In the genomic region with DNA sequence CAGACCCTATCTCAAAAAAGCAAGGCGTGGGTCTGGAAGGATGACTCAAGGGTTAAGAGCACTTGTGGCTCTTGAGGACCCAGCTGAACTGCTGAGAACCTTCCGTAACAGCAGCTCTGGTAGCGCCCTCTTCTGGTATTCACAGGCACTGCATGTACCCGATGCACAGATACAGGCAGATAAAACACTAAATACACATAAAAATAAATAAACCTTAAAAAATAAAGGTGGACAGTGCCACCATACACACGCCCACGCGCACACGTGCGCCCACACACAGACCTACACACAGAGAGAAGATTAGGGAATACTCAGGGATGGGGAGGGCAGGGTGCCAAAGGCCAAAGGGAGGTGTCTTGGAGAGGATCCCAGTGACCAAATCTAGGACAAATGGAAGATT, we compare ENCODE assay signal across 9 mouse cellular contexts. TPM values are rescaled to one million over a fixed set of nuclear protein-coding genes. Genes with fewer than 3 reads are reported as not detected.
DNase-seq lines count a peak whose midpoint lies in the region; ATAC-seq lines count a peak whose summit lies in the region.
"Had no signal": no experiment of that assay in that cellular context is flagged by ENCODE, and none has a peak within 500 bp of the region (broad histone marks: within the 10 kb centered on the region; RNA-seq: fewer than 3 reads in every experiment).

No protein-coding gene starts in this region.

- no peaks in the 10 kb centered on the region for H3K36me3 ChIP-seq in midbrain, embryonic 10.5 days
- H3K36me3 ChIP-seq in midbrain, embryonic 16.5 days (ENCODE audit: control insufficient read depth, insufficient read depth, low read length): no peaks in the 10 kb centered on the region

- H3K9me3 ChIP-seq in midbrain, embryonic 10.5 days (replicated peaks): no peaks in the 10 kb centered on the region
- H3K9me3 ChIP-seq in midbrain, embryonic 16.5 days (replicated peaks; ENCODE audit: control insufficient read depth, low read length, poor library complexity, severe bottlenecking): no peaks in the 10 kb centered on the region

- no peak overlapping the region for H3K27ac ChIP-seq in midbrain, embryonic 10.5 days (replicated peaks)
- H3K27ac ChIP-seq in midbrain, embryonic 16.5 days (ENCODE audit: low read length): no peak overlapping the region

- no peak overlapping the region for H3K4me3 ChIP-seq in midbrain, embryonic 10.5 days
- H3K4me3 ChIP-seq in midbrain, embryonic 16.5 days (ENCODE audit: low read depth, low read length): no peak overlapping the region

- 6% methylated on average over 9 of the region's 9 CpGs for WGBS in midbrain, embryonic 10.5 days
- 5% methylated on average over 9 of the region's 9 CpGs for WGBS in midbrain, embryonic 16.5 days

- DNase-seq in CD4-positive, CD25-positive, alpha-beta regulatory T cell, adult 2 months (ENCODE audit: low read depth, low spot score): peak; percentile 85
- DNase-seq in midbrain, embryonic 10.5 days (ENCODE audit: low spot score): peak; percentile 63
- DNase-seq in embryo, embryonic 10 days (ENCODE audit: low spot score): peak; percentile 77
- DNase-seq in kidney, postnatal 10 days: peak; percentile 78
- peak; percentile 45 to 68 for DNase-seq in lung, postnatal 4 days
- peak; percentile 54 for DNase-seq in spleen, postnatal 36 days (ENCODE audit: low spot score in 2 of 2)

- H3K27me3 ChIP-seq in midbrain, embryonic 10.5 days (ENCODE audit: low read depth, poor library complexity, severe bottlenecking): peaks cover 47% of the 10 kb centered on the region
- H3K27me3 ChIP-seq in midbrain, embryonic 16.5 days (ENCODE audit: control insufficient read depth, insufficient read depth, low read depth, low read length): peaks cover 22% of the 10 kb centered on the region

- no peak overlapping the region for H3K9ac ChIP-seq in midbrain, embryonic 16.5 days (ENCODE audit: low read depth, low read length)

- peaks cover 15% of the 10 kb centered on the region for H3K4me1 ChIP-seq in midbrain, embryonic 10.5 days
- peaks cover 10% of the 10 kb centered on the region; the same call in 1 of the 2 replicates for H3K4me1 ChIP-seq in midbrain, embryonic 16.5 days (ENCODE audit: control insufficient read depth, insufficient read depth, low read length)

- no peak overlapping the region for H3K4me2 ChIP-seq in midbrain, embryonic 16.5 days (ENCODE audit: low read length)

- ATAC-seq in CD4-positive, CD25-positive, alpha-beta regulatory T cell, adult 4 months: no peak
- ATAC-seq in midbrain, embryonic 16.5 days: no peak

RNA-seq across cellular contexts. Expression of a gene that starts 6.1 kb away (rescaled TPM):
- polyA plus RNA-seq in CD4-positive, CD25-positive, alpha-beta regulatory T cell, adult 4 months (2017; shearing (Covaris generic)): not detected
- 0.32 and 0.36 TPM in 2 replicates for polyA plus RNA-seq in midbrain, embryonic 10.5 days (2016; fragmentation: Nextera tagmentation; extraction: Ambion mirVana)
- polyA plus RNA-seq in midbrain, embryonic 16.5 days (2015; fragmentation: Nextera tagmentation; extraction: Ambion mirVana): 0.36 and 0.45 TPM in 2 replicates

RNA-seq across cellular contexts. Expression of a gene that starts 31.9 kb away (rescaled TPM):
- under 1 TPM in 1 of 2 experiments, not detected in 1; 0.90 TPM for polyA plus RNA-seq in CD4-positive, CD25-positive, alpha-beta regulatory T cell, adult 4 months (2017; shearing (Covaris generic))
- polyA plus RNA-seq in midbrain, embryonic 10.5 days (2016; fragmentation: Nextera tagmentation; extraction: Ambion mirVana): 0.05 TPM in 1 of 2 replicates, not detected in the other
- polyA plus RNA-seq in midbrain, embryonic 16.5 days (2015; fragmentation: Nextera tagmentation; extraction: Ambion mirVana): not detected in 2 replicates
- polyA plus RNA-seq: neural tube, embryonic 14.5 days had no signal

RNA-seq across cellular contexts. Expression of a gene that starts 34.0 kb away (rescaled TPM):
- polyA plus RNA-seq in CD4-positive, CD25-positive, alpha-beta regulatory T cell, adult 4 months (2017; shearing (Covaris generic)): not detected
- polyA plus RNA-seq in midbrain, embryonic 10.5 days (2016; fragmentation: Nextera tagmentation; extraction: Ambion mirVana): not detected in 2 replicates
- not detected in 2 replicates for polyA plus RNA-seq in midbrain, embryonic 16.5 days (2015; fragmentation: Nextera tagmentation; extraction: Ambion mirVana)
- polyA plus RNA-seq: neural tube, embryonic 14.5 days had no signal

RNA-seq across cellular contexts. Expression of a gene that starts 55.0 kb away (rescaled TPM):
- under 1 TPM in 1 of 2 experiments, not detected in 1; 0.31 TPM for polyA plus RNA-seq in CD4-positive, CD25-positive, alpha-beta regulatory T cell, adult 4 months (2017; shearing (Covaris generic))
- polyA plus RNA-seq in midbrain, embryonic 10.5 days (2016; fragmentation: Nextera tagmentation; extraction: Ambion mirVana): 1.4 and 2.1 TPM in 2 replicates
- 18.2 and 20.9 TPM in 2 replicates for polyA plus RNA-seq in midbrain, embryonic 16.5 days (2015; fragmentation: Nextera tagmentation; extraction: Ambion mirVana)

RNA-seq across cellular contexts. Expression of a gene that starts 55.1 kb away (rescaled TPM):
- polyA plus RNA-seq in CD4-positive, CD25-positive, alpha-beta regulatory T cell, adult 4 months (2017; shearing (Covaris generic)): 10 to 100 TPM; 13.8 to 19.6 TPM
- polyA plus RNA-seq in midbrain, embryonic 10.5 days (2016; fragmentation: Nextera tagmentation; extraction: Ambion mirVana): 22.8 and 24.1 TPM in 2 replicates
- 26.5 and 30.7 TPM in 2 replicates for polyA plus RNA-seq in midbrain, embryonic 16.5 days (2015; fragmentation: Nextera tagmentation; extraction: Ambion mirVana)
